Mouse (Mus musculus) embryonic fibroblast, embryonic 13.5 days (primary cell): ENCODE measurements around the gene Col5a1.

Experiments
- CTCF ChIP-seq: IDR thresholded peaks from 2 replicates; pipeline ENCODE4 v1.5.1; 2011; ENCODE audit warnings: mild to moderate bottlenecking, control low read depth, low read length, moderate library complexity, borderline replicate concordance; ENCODE audit not compliant: insufficient read depth
- POLR2A ChIP-seq: IDR thresholded peaks from 2 replicates; pipeline ENCODE4 v1.6.1; 2011; ENCODE audit warnings: low read depth, mild to moderate bottlenecking, control low read depth, low read length, moderate library complexity

DNA sequence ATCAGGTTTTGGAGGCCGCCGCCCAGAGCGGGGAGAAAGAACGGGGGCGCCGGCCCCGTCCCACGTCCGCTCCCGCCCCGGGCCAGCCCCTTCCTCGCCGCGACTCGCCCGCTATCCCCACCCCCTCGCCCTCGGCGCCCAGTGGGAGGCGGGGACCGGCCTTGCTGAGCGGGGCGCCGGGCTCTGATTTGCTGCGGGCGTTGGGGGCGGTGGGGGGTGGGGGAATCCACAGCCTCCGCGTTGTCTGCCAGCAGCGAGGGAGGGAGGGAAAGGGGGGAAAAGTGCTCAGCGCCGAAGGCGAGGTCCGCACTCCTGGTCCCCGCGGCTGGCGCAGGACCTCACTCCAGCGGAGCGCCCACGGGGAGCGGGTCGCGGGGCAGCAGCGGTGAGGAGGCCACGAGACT is at the start of gene Col5a1:
- TF ChIP-seq CTCF (no peak), POLR2A (peak; percentile 98)
